Mouse (Mus musculus) ES-E14 (cell line): Measurements from ENCODE around the gene Dhcr7. TPM values are rescaled to one million over a fixed set of nuclear protein-coding genes. Genes with fewer than 3 reads are reported as not detected.

Experiments used
- DNase-seq: peaks from one replicate; pipeline ENCODE4 v3.0.0-alpha.2; 2013; ENCODE audit warnings: low read depth, low spot score
- H3K27ac ChIP-seq: 2 replicates; pipeline ENCODE4 v1.5.1; 2012; ENCODE audit warnings: low read depth, mild to moderate bottlenecking, low read length, moderate library complexity, mixed read lengths; ENCODE audit not compliant: poor library complexity, insufficient read depth, severe bottlenecking
- H3K36me3 ChIP-seq: 2 replicates; pipeline ENCODE4 v1.6.1; 2012; ENCODE audit warnings: mild to moderate bottlenecking, low read length, moderate library complexity, mixed read lengths; ENCODE audit not compliant: control insufficient read depth, poor library complexity, insufficient read depth, severe bottlenecking
- H3K4me1 ChIP-seq, 2 experiments: fragments of 150-350 bp in 1 of 2; sonication (generic) in 1 of 2; 2 replicates each; pipeline ENCODE4 v1.6.1; 2012; ENCODE audit warnings: low read length in 2 of 2, mild to moderate bottlenecking in 1 of 2, mixed read lengths in 1 of 2; ENCODE audit not compliant: control insufficient read depth in 2 of 2, insufficient read depth in 2 of 2, poor library complexity in 1 of 2
- H3K4me3 ChIP-seq, 2 experiments: fragments of 150-350 bp in 1 of 2; sonication (generic) in 1 of 2; 2 replicates each; pipeline ENCODE4 v1.5.1; 2012; ENCODE audit warnings: low read length in 2 of 2, low read depth in 1 of 2, mild to moderate bottlenecking in 1 of 2, mixed read lengths in 1 of 2; ENCODE audit not compliant: insufficient read depth in 1 of 2, poor library complexity in 1 of 2, severe bottlenecking in 1 of 2
- H3K9ac ChIP-seq: 2 replicates; pipeline ENCODE4 v1.6.1; 2012; ENCODE audit warnings: low read depth, mild to moderate bottlenecking, low read length, mixed read lengths; ENCODE audit not compliant: poor library complexity, insufficient read depth, severe bottlenecking
- H3K9me3 ChIP-seq: fragments of 150-350 bp; sonication (generic); 2 replicates; pipeline ENCODE4 v1.6.1; 2012; ENCODE audit warnings: low read depth, mild to moderate bottlenecking, low read length; ENCODE audit not compliant: control insufficient read depth, insufficient read depth
- CHD2 ChIP-seq: IDR thresholded peaks from 2 replicates; pipeline ENCODE4 v1.6.1; 2014; ENCODE audit warnings: mild to moderate bottlenecking, low read depth, low read length, inconsistent platforms
- HCFC1 ChIP-seq: IDR thresholded peaks from 2 replicates; pipeline ENCODE4 v1.6.1; 2012; ENCODE audit warnings: low read length, inconsistent platforms, borderline replicate concordance; ENCODE audit not compliant: insufficient read depth
- MAFK ChIP-seq: IDR thresholded peaks from 2 replicates; pipeline ENCODE4 v1.6.1; 2014; ENCODE audit warnings: mild to moderate bottlenecking, low read depth, low read length, inconsistent platforms; ENCODE audit not compliant: insufficient read depth
- ZC3H11A ChIP-seq: IDR thresholded peaks from 2 replicates; pipeline ENCODE4 v1.6.1; 2012; ENCODE audit warnings: low read depth, mild to moderate bottlenecking, inconsistent platforms, low read length, borderline replicate concordance
- ZNF384 ChIP-seq: IDR thresholded peaks from 2 replicates; pipeline ENCODE4 v1.6.1; 2012; ENCODE audit warnings: low read depth, low read length, inconsistent platforms
- in situ Hi-C, 2 experiments: fragments of 600-800 bp; cut with MboI; formaldehyde crosslinking; loops; one replicate each; pipeline ENCODE4 v1.15.1; 2025; ENCODE audit warnings: low sequenced_read_pairs in 2 of 2, inconsistent platforms in 1 of 2; ENCODE audit not compliant: unreplicated experiment in 2 of 2
- total RNA-seq: library from RNA; depleted of rRNA; stranded (reverse); fragments of 300-350 nt; gene quantifications from 2 replicates; pipeline ENCODE4 v1.2.3, GENCODE M21; 2012

Gene Dhcr7
- total RNA-seq, 1 experiment, result 38.5 TPM

- Histone ChIP-seq H3K4me3 (peak overlapping the region; percentile 85 to 88), H3K27ac (peak overlapping the region; percentile 83), H3K9me3 (no peaks in the 10 kb centered on the region), H3K9ac (peak overlapping the region; percentile 92), H3K4me1 (no peaks in the 10 kb centered on the region; a peak in 2 of 4 replicates), H3K36me3 (peaks cover 13% of the 10 kb centered on the region; the same call in 1 of the 2 replicates)
- in situ Hi-C loops, result no loop called here
- DNase-seq, result peak; percentile 96
- TF ChIP-seq MAFK, result 0 out of 2 replicates have a peak, but pooled peaks have one; percentile 21
- no peak; the same call in 1 of the 2 replicates for TF ChIP-seq HCFC1
- TF ChIP-seq ZNF384, result no peak
- TF ChIP-seq CHD2, result peak; percentile 58
- TF ChIP-seq ZC3H11A, result peak; percentile 39
Observed at GRCm38 (mm10) chr7:143829504-143830331, 6.8 kb downstream of the Dhcr7 start.

- peaks cover 13% of the 10 kb centered on the region; the same call in 1 of the 2 replicates for H3K36me3 ChIP-seq
- H3K27ac ChIP-seq, result peak overlapping the region; percentile 38; the same call in 1 of the 2 replicates
- in situ Hi-C loops, result no loop called here
- no peak for TF ChIP-seq HCFC1
- H3K4me1 ChIP-seq, result peaks cover 0 to 2% of the 10 kb centered on the region in 2 experiments; a peak in 2 of 4 replicates
- peak overlapping the region; percentile 92 for H3K9ac ChIP-seq
- no peaks in the 10 kb centered on the region for H3K9me3 ChIP-seq
- no peak for DNase-seq
- peak overlapping the region; percentile 85 to 88 for H3K4me3 ChIP-seq
Observed at GRCm38 (mm10) chr7:143830399-143830798, 7.5 kb downstream of the Dhcr7 start.

DNA sequence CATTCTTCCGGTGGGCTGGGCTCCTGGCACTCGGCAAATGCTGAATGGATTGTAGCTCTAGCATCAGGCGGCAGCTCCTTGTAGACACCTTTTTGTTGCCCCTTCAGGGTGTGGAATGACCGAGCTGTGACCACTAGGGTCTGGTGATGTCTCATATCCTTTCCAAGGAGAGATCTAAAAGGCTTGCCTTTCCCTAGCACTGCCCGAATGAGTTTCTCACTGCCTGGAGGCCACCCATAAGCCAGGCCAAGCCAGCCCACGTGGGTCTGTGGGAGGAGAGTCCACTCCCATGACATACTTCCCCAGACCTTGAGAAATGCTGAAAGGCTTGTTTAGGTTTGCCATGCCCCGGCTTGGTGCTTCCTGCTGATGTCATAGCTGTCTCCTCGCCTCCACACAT, 9.3 kb downstream of the Dhcr7 start:
- no peak for TF ChIP-seq ZNF384
- TF ChIP-seq CHD2, result no peak
- no peak for TF ChIP-seq ZC3H11A
- TF ChIP-seq MAFK, result no peak
- Histone ChIP-seq H3K36me3 (peaks cover 20% of the 10 kb centered on the region; the same call in 1 of the 2 replicates), H3K9ac (no peak overlapping the region), H3K27ac (no peak overlapping the region), H3K9me3 (no peaks in the 10 kb centered on the region), H3K4me3 (no peak overlapping the region), H3K4me1 (peaks cover 0 to 5% of the 10 kb centered on the region in 2 experiments; a peak in 2 of 4 replicates)
- no peak for DNase-seq
- in situ Hi-C loops, result no loop called here

- TF ChIP-seq MAFK, result no peak
- no peak for TF ChIP-seq ZC3H11A
- no peak for TF ChIP-seq HCFC1
- TF ChIP-seq CHD2, result no peak
- no peak for TF ChIP-seq ZNF384
- Histone ChIP-seq H3K9me3 (no peaks in the 10 kb centered on the region), H3K4me1 (peaks cover 0 to 5% of the 10 kb centered on the region in 2 experiments; a peak in 2 of 4 replicates), H3K36me3 (peaks cover 23% of the 10 kb centered on the region; the same call in 1 of the 2 replicates), H3K27ac (no peak overlapping the region), H3K4me3 (no peak overlapping the region), H3K9ac (no peak overlapping the region)
- in situ Hi-C loops, result no loop called here
- no peak for DNase-seq
Observed at GRCm38 (mm10) chr7:143832611-143833010, 9.7 kb downstream of the Dhcr7 start.
